Mouse (Mus musculus): ENCODE results near the gene Csrnp1. TPM values are rescaled to one million over a fixed set of nuclear protein-coding genes. Genes with fewer than 3 reads are reported as not detected.

Csrnp1 gene
- 8.2 TPM in 2 replicates for polyA plus RNA-seq (2016; fragmentation: Nextera tagmentation; extraction: Ambion mirVana)

DNA sequence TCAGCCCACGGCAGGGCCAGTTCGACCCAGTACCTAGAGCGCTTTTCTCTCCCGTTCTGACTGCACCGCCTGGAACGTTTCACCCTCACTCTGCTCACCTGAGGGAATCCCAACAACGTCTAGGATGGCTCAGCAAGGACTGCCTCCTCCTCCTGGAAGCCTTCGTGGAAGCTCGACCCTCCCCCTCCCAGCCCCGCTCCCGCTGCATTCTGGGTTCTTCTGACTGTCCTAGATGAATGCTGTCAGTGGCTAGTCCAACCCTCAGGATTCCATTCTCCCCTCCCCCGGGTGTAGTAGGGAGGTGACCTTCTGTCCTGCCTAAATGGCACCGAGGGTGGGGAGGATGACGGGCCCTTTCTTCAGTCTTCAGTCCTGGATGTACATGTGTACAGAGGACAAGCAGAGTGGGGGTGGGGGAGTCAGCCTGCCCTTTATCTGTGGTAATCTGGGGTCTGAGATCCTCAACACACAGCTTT is at the start of gene Csrnp1:
Gene Csrnp1, minus strand, starts transcription at position 123 of the 476 bp plus-strand sequence.
- Histone ChIP-seq H3K4me3 (peak within 1 kb of the TSS; percentile 80), H3K27ac (ENCODE audit: poor library complexity, severe bottlenecking) (peak within 1 kb of the TSS; percentile 99), H3K4me2 (peak within 1 kb of the TSS; percentile 94), H3K9ac (peak within 1 kb of the TSS; percentile 90), H3K9me3 (replicated peaks) (no peaks in the 10 kb centered on the region), H3K4me1 (replicated peaks) (peaks cover 43% of the 10 kb centered on the region), H3K27me3 (replicated peaks) (no peaks in the 10 kb centered on the region), H3K36me3 (no peaks in the 10 kb centered on the region)
- ATAC-seq (ENCODE audit: insufficient number of reproducible peaks, low FRiP score) = no peak
- 7% methylated on average over 14 of the region's 14 CpGs for WGBS

DNA sequence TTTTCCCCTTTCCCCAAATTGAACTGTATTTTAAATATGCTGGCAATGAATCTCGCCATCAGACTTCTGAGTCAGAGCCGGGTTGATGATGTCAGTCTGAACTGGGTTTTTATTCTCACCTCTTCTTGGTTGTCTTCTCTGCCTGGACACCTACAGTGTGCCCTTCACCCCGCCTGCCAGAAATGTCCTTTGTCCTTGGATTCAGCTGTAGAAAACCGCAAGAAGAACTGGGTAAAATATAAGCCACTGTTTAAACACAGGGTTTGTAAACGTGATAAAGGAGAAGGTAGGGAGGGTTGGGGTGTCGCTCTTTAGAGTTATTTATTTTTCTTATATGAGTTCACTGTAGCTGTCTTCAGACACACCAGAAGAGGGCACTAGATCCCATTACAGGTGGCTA is 48.3 kb upstream of the Csrnp1 start:
- Histone ChIP-seq H3K4me2 (no peak overlapping the region), H3K36me3 (no peaks in the 10 kb centered on the region), H3K4me3 (no peak overlapping the region), H3K9me3 (replicated peaks) (no peaks in the 10 kb centered on the region), H3K9ac (no peak overlapping the region), H3K27me3 (replicated peaks) (no peaks in the 10 kb centered on the region), H3K27ac (ENCODE audit: poor library complexity, severe bottlenecking) (no peak overlapping the region), H3K4me1 (replicated peaks) (peaks cover under 1% of the 10 kb centered on the region; the same call in 1 of the 2 replicates)
- 84% methylated on average over 6 of the region's 6 CpGs for WGBS
- no peak for ATAC-seq (ENCODE audit: insufficient number of reproducible peaks, low FRiP score)

DNA sequence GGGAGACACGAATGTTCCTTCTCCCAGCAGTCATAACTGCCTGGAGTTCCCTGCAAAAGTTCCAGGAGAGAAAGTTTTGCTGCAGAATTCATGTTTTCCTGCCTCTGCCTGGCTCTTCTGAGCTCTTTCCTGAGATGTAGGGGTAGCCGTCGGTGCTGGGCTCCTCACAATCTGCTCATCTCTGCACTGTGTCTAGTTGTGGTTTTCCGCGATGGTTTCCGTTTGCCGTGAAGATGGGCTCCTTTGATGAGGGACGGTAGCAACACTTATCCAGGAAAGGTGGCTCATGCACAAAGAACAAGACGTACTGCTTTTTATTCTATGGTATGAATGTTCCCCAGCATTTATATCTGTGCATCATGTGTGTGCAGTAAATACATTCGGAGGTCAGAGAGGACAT is 46.0 kb upstream of the Csrnp1 start:
- no peak overlapping the region for H3K27ac ChIP-seq (ENCODE audit: poor library complexity, severe bottlenecking)
- no peak overlapping the region for H3K4me3 ChIP-seq
- no peaks in the 10 kb centered on the region for H3K9me3 ChIP-seq (replicated peaks)
- WGBS = 76% methylated on average over 10 of the region's 10 CpGs
- H3K36me3 ChIP-seq = no peaks in the 10 kb centered on the region
- H3K27me3 ChIP-seq (replicated peaks) = no peaks in the 10 kb centered on the region
- H3K4me2 ChIP-seq = no peak overlapping the region
- H3K4me1 ChIP-seq (replicated peaks) = peaks cover 20% of the 10 kb centered on the region
- no peak overlapping the region for H3K9ac ChIP-seq
- ATAC-seq (ENCODE audit: insufficient number of reproducible peaks, low FRiP score) = no peak

- 89% methylated on average over 6 of the region's 6 CpGs for WGBS
- Histone ChIP-seq H3K27me3 (replicated peaks) (no peaks in the 10 kb centered on the region), H3K4me3 (no peak overlapping the region), H3K27ac (ENCODE audit: poor library complexity, severe bottlenecking) (no peak overlapping the region), H3K4me1 (replicated peaks) (peaks cover 26% of the 10 kb centered on the region), H3K9ac (no peak overlapping the region), H3K4me2 (no peak overlapping the region), H3K9me3 (replicated peaks) (no peaks in the 10 kb centered on the region), H3K36me3 (no peaks in the 10 kb centered on the region)
- ATAC-seq (ENCODE audit: insufficient number of reproducible peaks, low FRiP score) = no peak
These were observed 45.4 kb upstream of the Csrnp1 start for GRCm38 (mm10) chr9:120029880-120030279.

DNA sequence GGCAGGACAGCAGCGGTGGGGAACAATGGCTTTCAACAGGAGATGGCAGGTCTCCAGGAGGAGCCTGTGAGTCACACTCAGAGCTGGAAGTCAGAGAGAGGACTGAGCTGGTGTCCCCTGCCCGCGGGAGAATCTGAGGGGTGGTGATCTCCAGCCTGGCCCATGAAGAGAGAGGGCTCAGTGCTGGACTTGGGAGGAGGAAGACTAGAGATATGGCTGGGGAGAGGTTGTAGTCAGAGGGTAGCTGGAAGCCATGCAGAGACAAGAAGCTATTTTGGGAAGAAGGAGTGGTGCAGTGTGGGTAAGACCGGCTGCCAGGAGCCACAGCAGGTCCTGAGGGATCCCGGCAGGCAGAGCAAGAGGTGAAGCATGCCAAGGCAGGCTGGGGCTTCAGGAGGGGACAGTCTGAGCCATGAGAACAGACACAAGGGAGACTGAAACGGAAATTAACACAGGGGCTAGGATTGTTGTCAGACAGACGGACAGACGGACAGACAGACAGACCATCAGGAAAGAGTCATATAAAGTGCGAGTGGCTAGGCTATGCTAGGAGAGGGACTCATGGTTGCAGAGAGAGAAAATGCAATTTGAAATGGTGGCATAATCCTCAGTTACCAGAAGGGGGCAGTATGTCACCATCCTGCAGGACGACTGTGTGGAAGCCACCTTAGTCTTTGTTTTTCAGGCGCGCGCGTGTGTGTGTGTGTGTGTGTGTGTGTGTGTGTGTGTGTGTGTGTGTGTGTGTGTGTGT is 43.1 kb upstream of the Csrnp1 start:
- peak overlapping the region; percentile 16 for H3K9ac ChIP-seq
- peaks cover 37% of the 10 kb centered on the region for H3K4me1 ChIP-seq (replicated peaks)
- H3K36me3 ChIP-seq = no peaks in the 10 kb centered on the region
- no peak overlapping the region for H3K4me3 ChIP-seq
- H3K9me3 ChIP-seq (replicated peaks) = no peaks in the 10 kb centered on the region
- H3K27ac ChIP-seq (ENCODE audit: poor library complexity, severe bottlenecking) = peak overlapping the region; percentile 93
- no peaks in the 10 kb centered on the region for H3K27me3 ChIP-seq (replicated peaks)
- ATAC-seq (ENCODE audit: insufficient number of reproducible peaks, low FRiP score) = peak; percentile 68
- WGBS = 11% methylated on average over 14 of the region's 14 CpGs
- peak overlapping the region; percentile 48 for H3K4me2 ChIP-seq

DNA sequence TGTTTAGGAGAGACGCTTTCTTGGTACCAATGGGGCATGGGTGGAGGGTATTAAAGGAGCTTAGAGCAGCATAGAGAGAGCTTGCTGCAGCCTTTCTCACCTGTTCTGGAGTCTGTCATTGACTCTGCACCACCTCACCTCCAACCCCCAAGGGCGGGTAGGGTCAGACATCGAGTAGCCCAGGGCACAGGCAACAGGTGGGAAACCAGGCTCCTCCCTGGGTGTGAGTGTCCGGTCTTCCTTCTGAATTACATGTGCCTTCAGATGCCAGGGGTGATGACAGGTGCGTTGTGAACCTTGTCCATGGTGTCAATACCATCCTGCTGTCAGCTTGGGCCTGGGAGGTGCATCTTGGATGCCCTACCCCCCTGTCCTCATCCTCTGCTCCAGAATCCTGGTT is 40.2 kb upstream of the Csrnp1 start:
- Histone ChIP-seq H3K27me3 (replicated peaks) (no peaks in the 10 kb centered on the region), H3K36me3 (peaks cover 3% of the 10 kb centered on the region), H3K4me3 (no peak overlapping the region), H3K4me1 (replicated peaks) (peaks cover 49% of the 10 kb centered on the region), H3K9ac (peak overlapping the region; percentile 44; the same call in 1 of the 2 replicates), H3K27ac (ENCODE audit: poor library complexity, severe bottlenecking) (peak overlapping the region; percentile 99), H3K9me3 (replicated peaks) (no peaks in the 10 kb centered on the region), H3K4me2 (peak overlapping the region; percentile 73; the same call in 1 of the 2 replicates)
- 64% methylated on average over 5 of the region's 5 CpGs for WGBS
- ATAC-seq (ENCODE audit: insufficient number of reproducible peaks, low FRiP score) = no peak

DNA sequence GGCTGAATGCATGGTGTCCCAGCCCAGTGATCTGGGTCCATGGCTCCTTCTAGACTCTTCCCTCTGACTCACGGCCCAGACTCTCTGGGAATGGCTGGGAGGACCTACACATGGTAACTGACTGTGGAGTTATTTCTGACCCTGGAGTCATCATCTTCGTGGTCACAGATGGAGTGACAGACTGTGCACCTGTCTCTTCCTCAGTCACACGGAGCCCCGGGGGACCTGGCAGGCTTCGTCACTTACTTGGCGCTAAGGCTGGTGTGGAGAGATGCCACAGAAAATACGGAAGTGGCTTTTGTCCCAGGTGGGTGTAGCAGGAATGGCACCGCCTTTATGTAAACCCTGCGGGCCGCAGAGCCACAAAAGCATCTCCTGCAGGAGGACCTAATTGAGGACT is 39.7 kb upstream of the Csrnp1 start:
- H3K4me3 ChIP-seq = 0 out of 2 replicates have a peak overlapping the region, but pooled peaks have one; percentile 68
- H3K4me2 ChIP-seq = peak overlapping the region; percentile 73
- peak overlapping the region; percentile 44; the same call in 1 of the 2 replicates for H3K9ac ChIP-seq
- WGBS = 65% methylated on average over 10 of the region's 10 CpGs
- H3K4me1 ChIP-seq (replicated peaks) = peaks cover 51% of the 10 kb centered on the region
- no peak for ATAC-seq (ENCODE audit: insufficient number of reproducible peaks, low FRiP score)
- peak overlapping the region; percentile 99 for H3K27ac ChIP-seq (ENCODE audit: poor library complexity, severe bottlenecking)
- H3K36me3 ChIP-seq = peaks cover 7% of the 10 kb centered on the region
- no peaks in the 10 kb centered on the region for H3K27me3 ChIP-seq (replicated peaks)
- H3K9me3 ChIP-seq (replicated peaks) = no peaks in the 10 kb centered on the region

- no peaks in the 10 kb centered on the region for H3K27me3 ChIP-seq (replicated peaks)
- H3K4me1 ChIP-seq (replicated peaks) = peaks cover 51% of the 10 kb centered on the region
- peak within 1 kb of the TSS; percentile 73 for H3K4me2 ChIP-seq
- peak within 1 kb of the TSS; percentile 99 for H3K27ac ChIP-seq (ENCODE audit: poor library complexity, severe bottlenecking)
- peak within 1 kb of the TSS; percentile 83 for H3K9ac ChIP-seq
- peak within 1 kb of the TSS; percentile 68 for H3K4me3 ChIP-seq
- peaks cover 16% of the 10 kb centered on the region for H3K36me3 ChIP-seq
- H3K9me3 ChIP-seq (replicated peaks) = no peaks in the 10 kb centered on the region
- 41% methylated on average over 18 of the region's 18 CpGs for WGBS
- peak; percentile 40 for ATAC-seq (ENCODE audit: insufficient number of reproducible peaks, low FRiP score)
These were observed 38.8 kb upstream of the Csrnp1 start, which contains the start of gene Xirp1 for GRCm38 (mm10) chr9:120023086-120023811. Xirp1 (minus strand) TSS chr9:120023598.

DNA sequence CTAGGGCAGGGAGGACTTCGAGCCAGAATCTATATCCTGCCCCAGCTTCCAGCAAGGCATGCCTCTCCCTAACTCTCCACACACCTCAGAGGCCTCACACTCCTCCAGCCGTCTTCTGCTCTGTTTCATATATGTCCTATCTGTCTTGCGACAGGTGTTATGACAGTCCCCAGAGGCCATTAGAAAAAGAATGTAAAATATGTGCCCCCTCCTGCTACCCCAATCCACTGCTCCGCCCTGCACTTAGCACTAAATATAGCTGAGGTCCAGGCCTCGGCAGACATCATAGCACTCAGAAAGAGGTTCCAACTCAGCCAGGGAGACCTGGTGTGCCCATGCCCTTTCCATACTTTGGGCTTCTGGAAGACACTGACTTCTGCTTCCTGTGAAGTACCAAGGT is 36.7 kb upstream of the Csrnp1 start:
- peak; percentile 63 for ATAC-seq (ENCODE audit: insufficient number of reproducible peaks, low FRiP score)
- H3K4me3 ChIP-seq = peak overlapping the region; percentile 68
- H3K27me3 ChIP-seq (replicated peaks) = no peaks in the 10 kb centered on the region
- H3K9ac ChIP-seq = peak overlapping the region; percentile 83
- 26% methylated on average over 5 of the region's 5 CpGs for WGBS
- H3K36me3 ChIP-seq = peaks cover 37% of the 10 kb centered on the region
- no peaks in the 10 kb centered on the region for H3K9me3 ChIP-seq (replicated peaks)
- H3K4me1 ChIP-seq (replicated peaks) = peaks cover 49% of the 10 kb centered on the region
- peak overlapping the region; percentile 73 for H3K4me2 ChIP-seq
- H3K27ac ChIP-seq (ENCODE audit: poor library complexity, severe bottlenecking) = peak overlapping the region; percentile 99

DNA sequence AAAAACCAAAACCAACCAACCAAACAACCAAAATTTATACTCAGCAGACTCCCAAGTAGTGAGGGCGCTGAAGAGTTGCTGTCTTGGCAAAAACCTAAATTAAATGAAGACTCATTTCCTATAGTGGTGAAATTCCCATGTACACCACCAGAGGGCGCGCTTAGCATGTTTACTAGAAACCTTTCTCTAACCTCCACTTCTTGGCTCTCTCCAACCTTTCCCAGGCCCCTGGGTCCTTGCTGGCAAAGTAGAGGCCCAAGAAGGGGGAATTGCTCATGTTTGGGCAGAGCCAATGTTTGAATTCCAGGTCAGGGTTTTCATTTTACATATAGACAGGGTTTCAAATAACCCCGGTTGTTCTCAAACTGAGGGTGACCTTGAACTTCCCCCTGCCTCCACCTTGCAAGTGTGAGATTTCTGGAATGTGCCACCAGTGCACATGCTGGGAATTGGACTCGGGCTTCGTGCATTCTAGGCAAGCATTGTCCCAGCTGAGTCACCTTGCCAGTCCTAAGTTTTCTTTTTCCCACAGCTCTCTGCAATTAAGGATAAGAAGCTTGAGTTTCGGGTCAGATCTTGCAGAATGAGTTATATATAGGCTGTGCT is 35.9 kb upstream of the Csrnp1 start:
- peak overlapping the region; percentile 73 for H3K4me2 ChIP-seq
- H3K4me3 ChIP-seq = peak overlapping the region; percentile 68

GRCm38 (mm10) chr9:120016956-120017355 is 32.5 kb upstream of the Csrnp1 start:
- Histone ChIP-seq H3K36me3 (peaks cover 77% of the 10 kb centered on the region), H3K4me2 (no peak overlapping the region), H3K27me3 (replicated peaks) (no peaks in the 10 kb centered on the region), H3K9me3 (replicated peaks) (no peaks in the 10 kb centered on the region), H3K4me1 (replicated peaks) (peaks cover 66% of the 10 kb centered on the region), H3K9ac (no peak overlapping the region), H3K4me3 (no peak overlapping the region), H3K27ac (ENCODE audit: poor library complexity, severe bottlenecking) (no peak overlapping the region)
- no peak for ATAC-seq (ENCODE audit: insufficient number of reproducible peaks, low FRiP score)
- 71% methylated on average over 10 of the region's 10 CpGs for WGBS

More for the DNA sequence above, 35.9 kb upstream of the Csrnp1 start:
- Histone ChIP-seq H3K36me3 (peaks cover 44% of the 10 kb centered on the region), H3K9me3 (replicated peaks) (no peaks in the 10 kb centered on the region), H3K27ac (ENCODE audit: poor library complexity, severe bottlenecking) (peak overlapping the region; percentile 99), H3K4me1 (replicated peaks) (peaks cover 52% of the 10 kb centered on the region), H3K9ac (peak overlapping the region; percentile 66), H3K27me3 (replicated peaks) (no peaks in the 10 kb centered on the region)
- no peak for ATAC-seq (ENCODE audit: insufficient number of reproducible peaks, low FRiP score)
- WGBS = 24% methylated on average over 7 of the region's 7 CpGs

Data from heart, embryonic 12.5 days (tissue).